ENCODE assay signal across 23 mouse cellular contexts in genomic region chr2:158161761-158162160, GRCm38 (mm10). TPM values are rescaled to one million over a fixed set of nuclear protein-coding genes. Genes with fewer than 3 reads are reported as not detected.
A peak's percentile ranks its signal among the peaks of the same experiment; 100 is the strongest.
DNase-seq lines count a peak whose midpoint lies in the region; ATAC-seq and TF ChIP-seq lines count a peak whose summit lies in the region.
"Had no signal": no experiment of that assay in that cellular context is flagged by ENCODE, and none has a peak within 500 bp of the region (broad histone marks: within the 10 kb centered on the region; RNA-seq: fewer than 3 reads in every experiment).

No protein-coding gene starts in this region.

- no peaks in the 10 kb centered on the region for H3K27me3 ChIP-seq in intestine, embryonic 14.5 days (replicated peaks; ENCODE audit: control insufficient read depth, insufficient read depth, low read length)
- H3K27me3 ChIP-seq in intestine, postnatal 0 days (replicated peaks; ENCODE audit: control insufficient read depth, insufficient read depth, low read length) = no peaks in the 10 kb centered on the region
- no peaks in the 10 kb centered on the region for H3K27me3 ChIP-seq in spleen, adult 2 months (ENCODE audit: control insufficient read depth, insufficient read depth, low read length)
- H3K27me3 ChIP-seq in liver, embryonic 16.5 days (ENCODE audit: control insufficient read depth, insufficient read depth, low read depth, low read length) = no peaks in the 10 kb centered on the region
- no peaks in the 10 kb centered on the region for H3K27me3 ChIP-seq in stomach, embryonic 16.5 days (ENCODE audit: control insufficient read depth, insufficient read depth, low read length)
- H3K27me3 ChIP-seq: liver, embryonic 13.5 days had no signal

- peaks cover 12% of the 10 kb centered on the region; the same call in 1 of the 2 replicates for H3K4me1 ChIP-seq in intestine, embryonic 14.5 days (replicated peaks; ENCODE audit: control insufficient read depth, insufficient read depth, low read length)
- 0 out of 2 replicates have a peak, but pooled peaks cover 17% of the 10 kb centered on the region for H3K4me1 ChIP-seq in intestine, postnatal 0 days (replicated peaks; ENCODE audit: control insufficient read depth, insufficient read depth, low read length)
- H3K4me1 ChIP-seq in spleen, adult 2 months (ENCODE audit: control insufficient read depth, insufficient read depth, insufficient read length) = peaks cover 49% of the 10 kb centered on the region
- H3K4me1 ChIP-seq in liver, embryonic 16.5 days (ENCODE audit: control insufficient read depth, low read depth, low read length) = peaks cover 20% of the 10 kb centered on the region
- peaks cover 17% of the 10 kb centered on the region for H3K4me1 ChIP-seq in stomach, embryonic 16.5 days (ENCODE audit: control insufficient read depth, insufficient read depth, low read length)

- DNase-seq in intestine, embryonic 14.5 days (ENCODE audit: low spot score) = no peak
- DNase-seq in spleen, adult 2 months (ENCODE audit: low read depth in 1 of 2, low spot score in 2 of 2) = no peak
- DNase-seq in spleen, adult 12 weeks (ENCODE audit: low spot score) = no peak
- no peak for DNase-seq in left cerebral cortex, postnatal 36 days (ENCODE audit: low spot score in 2 of 2)
- no peak for DNase-seq in gastrocnemius, postnatal 36 days
- DNase-seq: adrenal gland, postnatal 36 days; cerebellum, adult 18-20 months; cerebellum, postnatal 36 days; gastrocnemius, postnatal 14 days; kidney, adult 8-10 months; kidney, postnatal 25 days; left cerebral cortex, postnatal 4 days; liver, embryonic 13.5 days; retina, postnatal 1 day; thymus, adult 2 months had no signal

- intact Hi-C loops in left cerebral cortex, postnatal 36 days (cut with DNase I) = no loop called here
- intact Hi-C loops in gastrocnemius, postnatal 36 days (cut with DNase I) = no loop called here

- ATAC-seq in intestine, embryonic 14.5 days (replicated peaks; ENCODE audit: low FRiP score, low TSS enrichment, low read depth) = no peak
- no peak for ATAC-seq in intestine, postnatal 0 days
- ATAC-seq in liver, embryonic 16.5 days (ENCODE audit: low read depth) = peak; percentile 42
- peak; percentile 56; the same call in 1 of the 2 replicates for ATAC-seq in stomach, embryonic 16.5 days (ENCODE audit: insufficient read depth, low FRiP score)
- ATAC-seq: hindbrain, postnatal 0 days; midbrain, embryonic 16.5 days had no signal

- no peak for TF ChIP-seq CTCF in intestine, postnatal 0 days (IDR thresholded peaks at IDR 0.05; ENCODE audit: low read depth)
- TF ChIP-seq CTCF in spleen, adult 2 months (IDR thresholded peaks at IDR 0.05; ENCODE audit: extremely low read depth, insufficient read depth, insufficient read length, insufficient replicate concordance) = no peak

- no peak overlapping the region for H3K9ac ChIP-seq in intestine, embryonic 14.5 days (ENCODE audit: low read length)
- no peak overlapping the region for H3K9ac ChIP-seq in intestine, postnatal 0 days (ENCODE audit: low read depth, low read length)
- H3K9ac ChIP-seq in liver, embryonic 16.5 days (ENCODE audit: low read depth, low read length) = no peak overlapping the region
- no peak overlapping the region for H3K9ac ChIP-seq in stomach, embryonic 16.5 days (ENCODE audit: low read length)
- H3K9ac ChIP-seq: liver, embryonic 13.5 days had no signal

- no peak overlapping the region for H3K4me3 ChIP-seq in intestine, embryonic 14.5 days (ENCODE audit: low read depth, low read length)
- no peak overlapping the region for H3K4me3 ChIP-seq in intestine, postnatal 0 days (ENCODE audit: low read depth, low read length)
- no peak overlapping the region for H3K4me3 ChIP-seq in spleen, adult 2 months (ENCODE audit: extremely low read depth, insufficient read depth, insufficient read length)
- no peak overlapping the region for H3K4me3 ChIP-seq in liver, embryonic 16.5 days (ENCODE audit: low read depth, low read length)
- H3K4me3 ChIP-seq in stomach, embryonic 16.5 days (replicated peaks; ENCODE audit: low read length) = no peak overlapping the region
- H3K4me3 ChIP-seq: embryonic facial prominence, embryonic 10.5 days; hindbrain, embryonic 10.5 days; liver, embryonic 13.5 days; megakaryocyte, embryonic 14.5 days had no signal

- H3K4me2 ChIP-seq in intestine, embryonic 14.5 days (ENCODE audit: low read length) = no peak overlapping the region
- H3K4me2 ChIP-seq in intestine, postnatal 0 days (replicated peaks; ENCODE audit: low read depth) = no peak overlapping the region
- no peak overlapping the region for H3K4me2 ChIP-seq in liver, embryonic 16.5 days (ENCODE audit: low read depth, low read length)
- H3K4me2 ChIP-seq in stomach, embryonic 16.5 days (ENCODE audit: low read depth, low read length) = no peak overlapping the region
- H3K4me2 ChIP-seq: liver, embryonic 13.5 days had no signal

- H3K36me3 ChIP-seq in intestine, embryonic 14.5 days (ENCODE audit: control insufficient read depth, insufficient read depth, low read length) = no peaks in the 10 kb centered on the region
- H3K36me3 ChIP-seq in intestine, postnatal 0 days (ENCODE audit: control insufficient read depth, insufficient read depth) = no peaks in the 10 kb centered on the region
- no peaks in the 10 kb centered on the region for H3K36me3 ChIP-seq in spleen, adult 2 months (ENCODE audit: control insufficient read depth, insufficient read depth, low read length)
- H3K36me3 ChIP-seq in liver, embryonic 16.5 days (ENCODE audit: control insufficient read depth, insufficient read depth) = no peaks in the 10 kb centered on the region
- H3K36me3 ChIP-seq in stomach, embryonic 16.5 days (ENCODE audit: control insufficient read depth, insufficient read depth, low read length) = no peaks in the 10 kb centered on the region
- H3K36me3 ChIP-seq: embryonic facial prominence, embryonic 10.5 days; hindbrain, embryonic 10.5 days; liver, embryonic 13.5 days had no signal

- WGBS in intestine, embryonic 14.5 days = 63% methylated on average over 6 of the region's 6 CpGs
- WGBS in intestine, postnatal 0 days = 69% methylated on average over 6 of the region's 6 CpGs
- 31% methylated on average over 6 of the region's 6 CpGs for WGBS in spleen, adult 2 months
- 61% methylated on average over 6 of the region's 6 CpGs for WGBS in liver, embryonic 16.5 days (ENCODE audit: insufficient replicate concordance)
- WGBS in stomach, embryonic 16.5 days = 52% methylated on average over 6 of the region's 6 CpGs

- peak overlapping the region; percentile 1; the same call in 1 of the 2 replicates for H3K27ac ChIP-seq in intestine, embryonic 14.5 days (ENCODE audit: low read depth)
- no peak overlapping the region for H3K27ac ChIP-seq in intestine, postnatal 0 days (ENCODE audit: low read depth, low read length)
- H3K27ac ChIP-seq in spleen, adult 2 months (ENCODE audit: insufficient read depth, low read length) = 0 out of 2 replicates have a peak overlapping the region, but pooled peaks have one; percentile 15
- no peak overlapping the region for H3K27ac ChIP-seq in liver, embryonic 16.5 days (ENCODE audit: low read length)
- H3K27ac ChIP-seq in stomach, embryonic 16.5 days (ENCODE audit: low read length) = peak overlapping the region; percentile 60
- H3K27ac ChIP-seq: embryonic facial prominence, embryonic 10.5 days; hindbrain, embryonic 10.5 days; hindbrain, postnatal 0 days; liver, embryonic 13.5 days had no signal

- no peak for TF ChIP-seq POLR2A in spleen, adult 2 months (IDR thresholded peaks at IDR 0.05; ENCODE audit: low read depth, low read length)

- H3K9me3 ChIP-seq in intestine, embryonic 14.5 days (ENCODE audit: control insufficient read depth, low read length) = no peaks in the 10 kb centered on the region
- no peaks in the 10 kb centered on the region for H3K9me3 ChIP-seq in intestine, postnatal 0 days (ENCODE audit: control insufficient read depth)
- no peaks in the 10 kb centered on the region for H3K9me3 ChIP-seq in liver, embryonic 16.5 days (replicated peaks; ENCODE audit: control insufficient read depth, low read length)
- H3K9me3 ChIP-seq in stomach, embryonic 16.5 days (replicated peaks; ENCODE audit: control insufficient read depth, low read length) = no peaks in the 10 kb centered on the region
- H3K9me3 ChIP-seq: embryonic facial prominence, embryonic 10.5 days; hindbrain, embryonic 10.5 days; liver, embryonic 13.5 days had no signal

RNA-seq across cellular contexts. Expression of gene Tgm2, which starts 15.5 kb away (rescaled TPM):
- 54.4 and 59.7 TPM in 2 replicates for polyA plus RNA-seq in intestine, embryonic 14.5 days (2014; fragmentation: Nextera tagmentation; extraction: Ambion mirVana)
- polyA plus RNA-seq in intestine, postnatal 0 days (2015; fragmentation: Nextera tagmentation; extraction: Ambion mirVana) = 40.0 and 40.4 TPM in 2 replicates
- 53.3 and 66.9 TPM in 2 replicates for polyA plus RNA-seq in spleen, adult 2 months (2012; rRNA removed)
- polyA plus RNA-seq in liver, embryonic 16.5 days (2015; fragmentation: Nextera tagmentation; extraction: Ambion mirVana) = 66.2 and 74.3 TPM in 2 replicates
- 123 and 133 TPM in 2 replicates for polyA plus RNA-seq in stomach, embryonic 16.5 days (2015; fragmentation: Nextera tagmentation; extraction: Ambion mirVana)
- 10 to 100 TPM; 11.2 to 11.5 TPM for total RNA-seq in left cerebral cortex, postnatal 36 days (2021)
- 10 to 100 TPM; 41.0 to 53.1 TPM for total RNA-seq in gastrocnemius, postnatal 36 days (2021)

Comparison
In these comparisons a context has a peak if more than half of its experiments do, and no peak if none do; other contexts are left out.
1. H3K27ac ChIP-seq: peak in intestine, embryonic 14.5 days (single experiment), spleen, adult 2 months (single experiment) and stomach, embryonic 16.5 days (single experiment); none in intestine, postnatal 0 days (single experiment) and liver, embryonic 16.5 days (single experiment).
2. ATAC-seq: peak in liver, embryonic 16.5 days (single experiment) and stomach, embryonic 16.5 days (single experiment); none in intestine, embryonic 14.5 days (single experiment) and intestine, postnatal 0 days (single experiment).